Mouse (Mus musculus): Measurements from ENCODE around the gene Inpp4b. TPM values are rescaled to one million over a fixed set of nuclear protein-coding genes. Genes with fewer than 3 reads are reported as not detected.
"Not testable (repeated sequence)": the region's sequence is repeated elsewhere in the genome, so short reads cannot be mapped to it uniquely, and the experiment has no call there.

Inpp4b gene
- polyA plus RNA-seq, 1 experiment from 2014 or later, result 4.6 TPM

DNA sequence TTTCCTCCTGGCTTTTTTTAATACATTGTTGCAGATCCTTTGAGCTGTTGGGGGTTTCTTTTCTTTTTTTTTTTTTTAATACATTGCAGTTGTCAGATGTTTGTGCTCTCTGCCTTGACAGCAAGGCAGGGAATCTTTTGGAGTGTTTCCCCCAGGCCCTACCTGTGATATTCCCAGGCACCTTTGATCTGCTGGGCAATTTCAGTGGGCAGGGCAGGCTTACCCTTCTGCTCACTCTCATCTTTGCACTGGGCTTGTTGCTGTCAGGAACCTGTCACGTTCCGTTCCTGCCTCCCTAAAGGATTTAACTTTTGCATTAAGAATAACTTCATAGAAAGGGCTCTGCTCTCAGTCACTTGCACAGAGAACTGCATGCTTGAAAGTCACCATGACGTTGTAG is 711.7 kb downstream of the Inpp4b start:
- ATAC-seq, result no peak
- H3K36me3 ChIP-seq (ENCODE audit: control insufficient read depth, insufficient read depth), result no peaks in the 10 kb centered on the region
- H3K27me3 ChIP-seq (replicated peaks; ENCODE audit: control insufficient read depth, insufficient read depth, low read length), result no peaks in the 10 kb centered on the region
- H3K9ac ChIP-seq (ENCODE audit: low read depth, low read length), result no peak overlapping the region
- no peak for TF ChIP-seq CTCF (IDR thresholded peaks at IDR 0.05; ENCODE audit: low read depth)
- H3K4me1 ChIP-seq (replicated peaks; ENCODE audit: control insufficient read depth, insufficient read depth, low read length), result no peaks in the 10 kb centered on the region
- 64% methylated on average over 3 of the region's 3 CpGs for WGBS
- no peaks in the 10 kb centered on the region for H3K9me3 ChIP-seq (ENCODE audit: control insufficient read depth)
- no peak overlapping the region for H3K27ac ChIP-seq (ENCODE audit: low read depth, low read length)
- no peak overlapping the region for H3K4me2 ChIP-seq (replicated peaks; ENCODE audit: low read depth)
- no peak overlapping the region for H3K4me3 ChIP-seq (ENCODE audit: low read depth, low read length)

DNA sequence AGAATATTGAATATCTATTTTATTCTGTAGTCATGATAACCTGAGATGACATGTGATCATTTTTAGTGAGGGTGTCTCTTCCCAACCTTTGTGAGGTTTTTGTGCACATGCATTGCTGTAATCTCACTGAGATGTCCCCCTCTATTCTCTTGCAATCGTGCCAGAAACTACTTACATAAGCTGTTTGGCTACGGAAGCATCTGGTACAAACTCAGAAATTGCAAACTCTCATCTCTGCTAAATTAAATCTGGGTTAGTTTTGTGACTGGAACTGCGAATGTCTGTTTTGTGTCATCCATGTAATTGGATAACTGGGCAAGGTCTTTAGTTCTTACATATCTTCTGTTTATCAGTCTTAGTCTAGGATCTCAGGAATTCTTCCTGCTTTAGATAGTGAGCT is 725.3 kb downstream of the Inpp4b start:
- no peaks in the 10 kb centered on the region for H3K27me3 ChIP-seq (replicated peaks; ENCODE audit: control insufficient read depth, insufficient read depth, low read length)
- ATAC-seq, result no peak
- H3K4me2 ChIP-seq (replicated peaks; ENCODE audit: low read depth), result no peak overlapping the region
- no peak for TF ChIP-seq CTCF (IDR thresholded peaks at IDR 0.05; ENCODE audit: low read depth)
- no peaks in the 10 kb centered on the region for H3K9me3 ChIP-seq (ENCODE audit: control insufficient read depth)
- H3K9ac ChIP-seq (ENCODE audit: low read depth, low read length), result no peak overlapping the region
- H3K4me1 ChIP-seq (replicated peaks; ENCODE audit: control insufficient read depth, insufficient read depth, low read length), result no peaks in the 10 kb centered on the region
- no peak overlapping the region for H3K4me3 ChIP-seq (ENCODE audit: low read depth, low read length)
- no peaks in the 10 kb centered on the region for H3K36me3 ChIP-seq (ENCODE audit: control insufficient read depth, insufficient read depth)
- H3K27ac ChIP-seq (ENCODE audit: low read depth, low read length), result no peak overlapping the region
- 64% methylated on average over 3 of the region's 3 CpGs for WGBS

DNA sequence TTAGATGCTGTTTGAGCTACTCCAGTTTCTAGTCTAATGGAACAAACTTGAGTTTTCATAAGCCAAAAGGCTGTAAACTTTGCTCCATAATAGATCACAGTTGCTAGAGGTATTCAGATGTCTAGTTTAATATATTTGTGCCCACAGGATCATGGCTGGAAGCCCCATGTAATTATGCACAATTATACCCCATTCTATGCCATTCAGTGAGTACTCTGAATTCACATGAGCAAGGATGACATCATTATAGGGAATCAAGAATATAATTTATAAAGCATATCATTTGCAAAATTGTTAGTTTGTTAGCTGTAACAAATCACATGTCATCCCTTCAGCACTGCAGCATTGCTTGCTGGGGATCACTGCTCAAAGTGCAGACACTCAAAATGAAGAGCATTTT is 736.9 kb downstream of the Inpp4b start:
- Histone ChIP-seq H3K27ac (ENCODE audit: low read depth, low read length) (no peak overlapping the region), H3K9me3 (ENCODE audit: control insufficient read depth) (no peaks in the 10 kb centered on the region), H3K4me2 (replicated peaks; ENCODE audit: low read depth) (no peak overlapping the region), H3K4me3 (ENCODE audit: low read depth, low read length) (no peak overlapping the region), H3K9ac (ENCODE audit: low read depth, low read length) (no peak overlapping the region), H3K27me3 (replicated peaks; ENCODE audit: control insufficient read depth, insufficient read depth, low read length) (no peaks in the 10 kb centered on the region), H3K36me3 (ENCODE audit: control insufficient read depth, insufficient read depth) (no peaks in the 10 kb centered on the region), H3K4me1 (replicated peaks; ENCODE audit: control insufficient read depth, insufficient read depth, low read length) (no peaks in the 10 kb centered on the region)
- ATAC-seq, result no peak
- TF ChIP-seq CTCF (IDR thresholded peaks at IDR 0.05; ENCODE audit: low read depth), result no peak

DNA sequence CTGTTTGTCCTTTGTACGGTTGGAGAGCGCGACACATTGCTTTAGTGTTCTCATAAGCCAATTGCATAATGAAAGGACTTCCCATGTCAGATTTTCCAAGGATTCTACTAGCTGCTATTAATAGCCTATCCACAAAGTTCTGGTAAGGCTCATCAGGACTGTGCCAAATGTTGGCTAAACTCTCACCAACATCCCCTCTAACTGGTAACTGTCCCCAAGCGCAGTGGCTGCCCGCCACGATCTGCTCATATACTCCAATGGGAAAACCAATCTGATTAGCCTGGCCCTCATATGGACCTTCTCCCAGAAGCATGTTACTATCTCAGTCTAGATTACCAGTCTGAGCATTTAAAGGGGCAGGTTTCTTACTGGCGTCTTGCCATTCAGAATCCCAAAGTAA is 744.3 kb downstream of the Inpp4b start:
- WGBS, result 93% methylated on average over 7 of the region's 7 CpGs
- H3K4me3 ChIP-seq (ENCODE audit: low read depth, low read length); H3K4me1 ChIP-seq (replicated peaks; ENCODE audit: control insufficient read depth, insufficient read depth, low read length); H3K27ac ChIP-seq (ENCODE audit: low read depth, low read length); ATAC-seq; H3K36me3 ChIP-seq (ENCODE audit: control insufficient read depth, insufficient read depth); H3K4me2 ChIP-seq (replicated peaks; ENCODE audit: low read depth); H3K9ac ChIP-seq (ENCODE audit: low read depth, low read length); H3K9me3 ChIP-seq (ENCODE audit: control insufficient read depth); H3K27me3 ChIP-seq (replicated peaks; ENCODE audit: control insufficient read depth, insufficient read depth, low read length): not testable (repeated sequence)

DNA sequence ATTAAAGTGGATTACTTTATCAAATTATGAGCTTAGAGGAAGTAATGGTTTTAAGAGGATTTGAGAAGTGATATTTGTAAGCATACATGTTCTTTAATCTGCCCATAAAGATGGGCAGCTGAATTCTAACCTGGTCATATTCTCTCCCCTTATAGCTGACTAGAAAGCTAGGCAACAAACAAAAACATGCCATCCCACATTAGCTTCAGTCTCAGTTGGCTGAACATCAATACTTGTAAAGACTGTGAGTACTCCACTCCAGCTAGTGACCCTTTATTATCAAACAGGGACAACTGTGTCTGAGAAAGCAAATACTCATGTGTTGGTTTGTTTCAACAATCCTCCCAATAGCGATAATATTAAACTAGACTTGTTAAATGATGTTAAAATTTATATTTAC is 748.5 kb downstream of the Inpp4b start:
- Histone ChIP-seq H3K9me3 (ENCODE audit: control insufficient read depth) (no peaks in the 10 kb centered on the region), H3K27ac (ENCODE audit: low read depth, low read length) (no peak overlapping the region), H3K4me1 (replicated peaks; ENCODE audit: control insufficient read depth, insufficient read depth, low read length) (no peaks in the 10 kb centered on the region), H3K36me3 (ENCODE audit: control insufficient read depth, insufficient read depth) (no peaks in the 10 kb centered on the region), H3K27me3 (replicated peaks; ENCODE audit: control insufficient read depth, insufficient read depth, low read length) (no peaks in the 10 kb centered on the region), H3K9ac (ENCODE audit: low read depth, low read length) (no peak overlapping the region), H3K4me3 (ENCODE audit: low read depth, low read length) (no peak overlapping the region), H3K4me2 (replicated peaks; ENCODE audit: low read depth) (no peak overlapping the region)
- WGBS, result 69% methylated on average over 1 of the region's 1 CpGs
- TF ChIP-seq CTCF (IDR thresholded peaks at IDR 0.05; ENCODE audit: low read depth), result no peak
- ATAC-seq, result no peak

DNA sequence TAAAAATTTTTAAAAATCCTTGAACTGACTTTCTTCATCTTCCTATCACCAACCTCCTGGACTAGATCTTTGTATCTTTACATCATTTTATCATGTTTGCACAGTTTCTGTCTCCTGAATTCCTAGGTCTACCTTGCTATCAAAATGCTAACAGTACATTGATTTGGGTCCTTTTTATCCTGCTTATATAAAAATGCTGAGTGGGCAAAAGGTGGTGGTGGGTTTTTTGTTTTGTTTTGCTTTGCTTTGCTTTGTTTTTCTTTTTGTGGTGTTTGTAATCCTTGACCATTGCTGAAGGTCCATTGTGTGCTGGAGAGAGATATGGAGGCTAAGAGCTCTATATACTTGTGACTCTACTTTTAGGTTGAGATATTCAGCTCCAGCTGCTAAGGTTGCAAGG is 750.9 kb downstream of the Inpp4b start:
- Histone ChIP-seq H3K27ac (ENCODE audit: low read depth, low read length) (no peak overlapping the region), H3K4me3 (ENCODE audit: low read depth, low read length) (no peak overlapping the region), H3K9me3 (ENCODE audit: control insufficient read depth) (no peaks in the 10 kb centered on the region), H3K36me3 (ENCODE audit: control insufficient read depth, insufficient read depth) (no peaks in the 10 kb centered on the region), H3K9ac (ENCODE audit: low read depth, low read length) (no peak overlapping the region), H3K27me3 (replicated peaks; ENCODE audit: control insufficient read depth, insufficient read depth, low read length) (no peaks in the 10 kb centered on the region), H3K4me2 (replicated peaks; ENCODE audit: low read depth) (no peak overlapping the region), H3K4me1 (replicated peaks; ENCODE audit: control insufficient read depth, insufficient read depth, low read length) (no peaks in the 10 kb centered on the region)
- TF ChIP-seq CTCF (IDR thresholded peaks at IDR 0.05; ENCODE audit: low read depth), result no peak
- ATAC-seq, result no peak

DNA sequence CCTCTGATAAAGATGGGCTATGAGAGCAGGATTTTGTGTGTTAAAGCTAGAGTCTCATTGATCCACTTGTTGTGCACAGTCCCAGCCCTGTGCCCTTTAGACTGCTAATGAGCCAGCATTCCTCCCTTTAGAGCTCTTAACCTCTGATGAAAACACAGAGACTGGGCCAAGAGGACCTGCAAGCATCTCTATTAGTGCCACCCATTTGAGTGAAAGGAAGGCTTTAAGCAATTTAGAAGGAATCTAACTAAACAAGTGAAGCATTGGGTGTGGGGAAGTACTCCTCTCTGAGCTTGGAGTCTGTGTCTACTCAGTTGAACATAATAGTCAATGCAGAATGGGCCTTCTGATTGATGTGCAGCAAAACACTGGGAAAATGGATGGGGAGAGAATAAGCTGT is 762.2 kb downstream of the Inpp4b start:
- Histone ChIP-seq H3K4me1 (replicated peaks; ENCODE audit: control insufficient read depth, insufficient read depth, low read length) (no peaks in the 10 kb centered on the region), H3K4me2 (replicated peaks; ENCODE audit: low read depth) (no peak overlapping the region), H3K9ac (ENCODE audit: low read depth, low read length) (no peak overlapping the region), H3K36me3 (ENCODE audit: control insufficient read depth, insufficient read depth) (no peaks in the 10 kb centered on the region), H3K9me3 (ENCODE audit: control insufficient read depth) (no peaks in the 10 kb centered on the region), H3K4me3 (ENCODE audit: low read depth, low read length) (no peak overlapping the region), H3K27ac (ENCODE audit: low read depth, low read length) (no peak overlapping the region), H3K27me3 (replicated peaks; ENCODE audit: control insufficient read depth, insufficient read depth, low read length) (no peaks in the 10 kb centered on the region)
- no peak for TF ChIP-seq CTCF (IDR thresholded peaks at IDR 0.05; ENCODE audit: low read depth)
- ATAC-seq, result no peak

Data from intestine, postnatal 0 days (tissue).